Mouse (Mus musculus) midbrain, embryonic 15.5 days (tissue): Measurements from ENCODE around the gene Shisa9. TPM values are rescaled to one million over a fixed set of nuclear protein-coding genes. Genes with fewer than 3 reads are reported as not detected.

Source experiments
- ATAC-seq: fragments of 200-750 bp; cut with Nextera tagmentation; replicated peaks from 2 replicates; pipeline ENCODE4 v1.8.0; 2017; ENCODE audit warnings: moderate TSS enrichment
- H3K27ac ChIP-seq: fragments of 300-500 bp; sonication (generic); 2 replicates; pipeline ENCODE4 v1.5.1; 2015; ENCODE audit warnings: mild to moderate bottlenecking, inconsistent platforms
- H3K27me3 ChIP-seq: fragments of 300-500 bp; sonication (generic); replicated peaks from 2 replicates; pipeline ENCODE4 v1.6.1; 2015; ENCODE audit warnings: inconsistent platforms
- H3K36me3 ChIP-seq: fragments of 300-500 bp; sonication (generic); replicated peaks from 2 replicates; pipeline ENCODE4 v1.6.1; 2015; ENCODE audit warnings: inconsistent platforms
- H3K4me1 ChIP-seq: fragments of 300-500 bp; sonication (generic); 2 replicates; pipeline ENCODE4 v1.6.1; 2015; ENCODE audit warnings: inconsistent platforms
- H3K4me2 ChIP-seq: fragments of 300-500 bp; sonication (generic); 2 replicates; pipeline ENCODE4 v1.6.1; 2015; ENCODE audit warnings: inconsistent platforms, mild to moderate bottlenecking, moderate library complexity
- H3K4me3 ChIP-seq: fragments of 300-500 bp; sonication (generic); 2 replicates; pipeline ENCODE4 v1.5.1; 2015; ENCODE audit warnings: mild to moderate bottlenecking, inconsistent platforms
- H3K9ac ChIP-seq: fragments of 300-500 bp; sonication (generic); 2 replicates; pipeline ENCODE4 v1.6.1; 2015; ENCODE audit warnings: mild to moderate bottlenecking, inconsistent platforms
- H3K9me3 ChIP-seq: fragments of 300-500 bp; sonication (generic); 2 replicates; pipeline ENCODE4 v1.6.1; 2016; ENCODE audit warnings: inconsistent platforms
- WGBS: fragments of 180-500 bp; shearing (Covaris S2); methylation state at CpG from one replicate; pipeline ENCODE4 v1.1.7; 2015; ENCODE audit warnings: mixed read lengths; 5-methylcytosine and 5-hydroxymethylcytosine counted together
- polyA plus RNA-seq: library from polyadenylated mRNA; unstranded; fragments of >200 nt; fragmentation: Nextera tagmentation; extraction: Ambion mirVana; gene quantifications from 2 replicates; pipeline ENCODE4 v1.2.1, GENCODE M21; 2015

The Shisa9 gene
- polyA plus RNA-seq, 1 experiment from 2014 or later: 12.4 TPM

- 87% methylated on average over 1 of the region's 1 CpGs for WGBS
- Histone ChIP-seq H3K27me3 (no peaks in the 10 kb centered on the region), H3K9me3 (no peaks in the 10 kb centered on the region), H3K27ac (no peak overlapping the region), H3K4me3 (no peak overlapping the region), H3K9ac (no peak overlapping the region), H3K36me3 (no peaks in the 10 kb centered on the region), H3K4me1 (no peaks in the 10 kb centered on the region), H3K4me2 (no peak overlapping the region)
- ATAC-seq: no peak
These were observed 222.6 kb downstream of the Shisa9 start for GRCm38 (mm10) chr16:12206421-12206950.

- Histone ChIP-seq H3K4me3 (no peak overlapping the region), H3K9ac (no peak overlapping the region), H3K4me1 (no peaks in the 10 kb centered on the region), H3K4me2 (no peak overlapping the region), H3K36me3 (no peaks in the 10 kb centered on the region), H3K27ac (no peak overlapping the region), H3K27me3 (no peaks in the 10 kb centered on the region), H3K9me3 (no peaks in the 10 kb centered on the region)
- WGBS: 79% methylated on average over 2 of the region's 2 CpGs
- no peak for ATAC-seq
These were observed 223.0 kb downstream of the Shisa9 start for GRCm38 (mm10) chr16:12206951-12207350.

- Histone ChIP-seq H3K4me1 (no peaks in the 10 kb centered on the region), H3K9me3 (no peaks in the 10 kb centered on the region), H3K36me3 (no peaks in the 10 kb centered on the region), H3K9ac (no peak overlapping the region), H3K4me3 (no peak overlapping the region), H3K27ac (no peak overlapping the region), H3K27me3 (no peaks in the 10 kb centered on the region), H3K4me2 (no peak overlapping the region)
- 95% methylated on average over 1 of the region's 1 CpGs for WGBS
- no peak for ATAC-seq
These were observed 225.4 kb downstream of the Shisa9 start for GRCm38 (mm10) chr16:12209355-12209754.

GRCm38 (mm10) chr16:12209819-12210218 lies 225.9 kb downstream of the Shisa9 start:
- H3K4me3 ChIP-seq: no peak overlapping the region
- H3K4me1 ChIP-seq: no peaks in the 10 kb centered on the region
- no peaks in the 10 kb centered on the region for H3K36me3 ChIP-seq
- H3K9ac ChIP-seq: no peak overlapping the region
- no peak overlapping the region for H3K27ac ChIP-seq
- no peaks in the 10 kb centered on the region for H3K27me3 ChIP-seq
- no peak overlapping the region for H3K4me2 ChIP-seq
- ATAC-seq: no peak
- WGBS: 83% methylated on average over 2 of the region's 2 CpGs
- no peaks in the 10 kb centered on the region for H3K9me3 ChIP-seq

- Histone ChIP-seq H3K4me3 (no peak overlapping the region), H3K27ac (no peak overlapping the region), H3K27me3 (no peaks in the 10 kb centered on the region), H3K4me2 (no peak overlapping the region), H3K36me3 (no peaks in the 10 kb centered on the region), H3K4me1 (peaks cover 14% of the 10 kb centered on the region), H3K9me3 (no peaks in the 10 kb centered on the region), H3K9ac (no peak overlapping the region)
- ATAC-seq: no peak
- whole genome bisulfite sequencing: 93% methylated on average over 2 of the region's 2 CpGs
These were observed 230.1 kb downstream of the Shisa9 start for GRCm38 (mm10) chr16:12214018-12214417.

GRCm38 (mm10) chr16:12217289-12218150 lies 233.6 kb downstream of the Shisa9 start:
- no peaks in the 10 kb centered on the region for H3K27me3 ChIP-seq
- no peak overlapping the region for H3K9ac ChIP-seq
- no peak overlapping the region for H3K4me2 ChIP-seq
- H3K4me3 ChIP-seq: no peak overlapping the region
- ATAC-seq: peak; percentile 78; the same call in 1 of the 2 replicates
- 47% methylated on average over 13 of the region's 13 CpGs for WGBS
- H3K27ac ChIP-seq: peak overlapping the region; percentile 26
- H3K36me3 ChIP-seq: no peaks in the 10 kb centered on the region
- H3K4me1 ChIP-seq: peaks cover 14% of the 10 kb centered on the region
- no peaks in the 10 kb centered on the region for H3K9me3 ChIP-seq

GRCm38 (mm10) chr16:12218151-12218532 lies 234.2 kb downstream of the Shisa9 start:
- Histone ChIP-seq H3K9me3 (no peaks in the 10 kb centered on the region), H3K9ac (no peak overlapping the region), H3K4me3 (no peak overlapping the region), H3K4me2 (no peak overlapping the region), H3K27ac (peak overlapping the region; percentile 26; the same call in 1 of the 2 replicates), H3K36me3 (no peaks in the 10 kb centered on the region), H3K4me1 (peaks cover 14% of the 10 kb centered on the region), H3K27me3 (no peaks in the 10 kb centered on the region)
- ATAC-seq: no peak; the same call in 1 of the 2 replicates
- WGBS: 49% methylated on average over 2 of the region's 2 CpGs

GRCm38 (mm10) chr16:12219821-12220220 lies 235.9 kb downstream of the Shisa9 start:
- ATAC-seq: no peak

GRCm38 (mm10) chr16:12223537-12223936 lies 239.6 kb downstream of the Shisa9 start:
- H3K4me1 ChIP-seq: no peaks in the 10 kb centered on the region
- no peak overlapping the region for H3K9ac ChIP-seq
- 97% methylated on average over 2 of the region's 2 CpGs for whole genome bisulfite sequencing
- no peak for ATAC-seq
- H3K27ac ChIP-seq: no peak overlapping the region
- no peaks in the 10 kb centered on the region for H3K27me3 ChIP-seq
- no peak overlapping the region for H3K4me2 ChIP-seq
- H3K9me3 ChIP-seq: no peaks in the 10 kb centered on the region
- no peaks in the 10 kb centered on the region for H3K36me3 ChIP-seq
- H3K4me3 ChIP-seq: no peak overlapping the region

More at GRCm38 (mm10) chr16:12219821-12220220, 235.9 kb downstream of the Shisa9 start:
- Histone ChIP-seq H3K4me3 (no peak overlapping the region), H3K4me1 (peaks cover 14% of the 10 kb centered on the region), H3K9me3 (no peaks in the 10 kb centered on the region), H3K9ac (no peak overlapping the region), H3K27ac (no peak overlapping the region), H3K4me2 (no peak overlapping the region), H3K27me3 (no peaks in the 10 kb centered on the region), H3K36me3 (no peaks in the 10 kb centered on the region)
- WGBS: 77% methylated on average over 3 of the region's 3 CpGs

- no peaks in the 10 kb centered on the region for H3K36me3 ChIP-seq
- WGBS: 71% methylated on average over 3 of the region's 3 CpGs
- H3K9ac ChIP-seq: no peak overlapping the region
- no peaks in the 10 kb centered on the region for H3K27me3 ChIP-seq
- H3K4me1 ChIP-seq: no peaks in the 10 kb centered on the region
- H3K9me3 ChIP-seq: no peaks in the 10 kb centered on the region
- no peak for ATAC-seq
- H3K4me2 ChIP-seq: no peak overlapping the region
- H3K27ac ChIP-seq: no peak overlapping the region
- no peak overlapping the region for H3K4me3 ChIP-seq
These were observed 243.0 kb downstream of the Shisa9 start for GRCm38 (mm10) chr16:12226937-12227336.

- H3K4me2 ChIP-seq: no peak overlapping the region
- no peak overlapping the region for H3K4me3 ChIP-seq
- no peaks in the 10 kb centered on the region for H3K9me3 ChIP-seq
- no peaks in the 10 kb centered on the region for H3K4me1 ChIP-seq
- ATAC-seq: no peak
- H3K27ac ChIP-seq: no peak overlapping the region
- no peaks in the 10 kb centered on the region for H3K27me3 ChIP-seq
- no peaks in the 10 kb centered on the region for H3K36me3 ChIP-seq
- 68% methylated on average over 3 of the region's 3 CpGs for WGBS
- no peak overlapping the region for H3K9ac ChIP-seq
These were observed 249.4 kb downstream of the Shisa9 start for GRCm38 (mm10) chr16:12233288-12233687.

GRCm38 (mm10) chr16:12234289-12234688 lies 250.4 kb downstream of the Shisa9 start:
- H3K4me1 ChIP-seq: no peaks in the 10 kb centered on the region
- H3K9me3 ChIP-seq: no peaks in the 10 kb centered on the region
- no peak overlapping the region for H3K4me3 ChIP-seq
- no peaks in the 10 kb centered on the region for H3K36me3 ChIP-seq
- no peak overlapping the region for H3K27ac ChIP-seq
- H3K4me2 ChIP-seq: no peak overlapping the region
- no peaks in the 10 kb centered on the region for H3K27me3 ChIP-seq
- H3K9ac ChIP-seq: no peak overlapping the region
- ATAC-seq: no peak
- WGBS: 69% methylated on average over 2 of the region's 2 CpGs

- 79% methylated on average over 4 of the region's 4 CpGs for WGBS
- ATAC-seq: no peak
- no peaks in the 10 kb centered on the region for H3K4me1 ChIP-seq
- no peaks in the 10 kb centered on the region for H3K27me3 ChIP-seq
- no peak overlapping the region for H3K4me3 ChIP-seq
- H3K9me3 ChIP-seq: no peaks in the 10 kb centered on the region
- H3K4me2 ChIP-seq: no peak overlapping the region
- no peak overlapping the region for H3K9ac ChIP-seq
- no peaks in the 10 kb centered on the region for H3K36me3 ChIP-seq
- H3K27ac ChIP-seq: no peak overlapping the region
These were observed 254.7 kb downstream of the Shisa9 start for GRCm38 (mm10) chr16:12238611-12239010.
